Mouse (Mus musculus): Measurements from ENCODE around the gene Zfp46. TPM values are rescaled to one million over a fixed set of nuclear protein-coding genes. Genes with fewer than 3 reads are reported as not detected.

Gene Zfp46
- polyA plus RNA-seq, 1 experiment from 2014 or later = 25.8 TPM

GRCm38 (mm10) chr4:136328115-136328514, 43.6 kb downstream of the Zfp46 start:
- H3K27me3 ChIP-seq = no peaks in the 10 kb centered on the region
- no peak overlapping the region for H3K4me2 ChIP-seq
- no peak overlapping the region for H3K27ac ChIP-seq
- no peaks in the 10 kb centered on the region for H3K9me3 ChIP-seq
- no peak overlapping the region for H3K4me3 ChIP-seq (replicated peaks)
- no peaks in the 10 kb centered on the region for H3K4me1 ChIP-seq
- ATAC-seq (ENCODE audit: low FRiP score) = no peak
- H3K9ac ChIP-seq = no peak overlapping the region
- peaks cover 70% of the 10 kb centered on the region for H3K36me3 ChIP-seq (replicated peaks)

- Histone ChIP-seq H3K4me2 (no peak overlapping the region), H3K36me3 (replicated peaks) (peaks cover 70% of the 10 kb centered on the region), H3K27ac (no peak overlapping the region), H3K9me3 (no peaks in the 10 kb centered on the region), H3K9ac (no peak overlapping the region), H3K27me3 (no peaks in the 10 kb centered on the region), H3K4me3 (replicated peaks) (no peak overlapping the region), H3K4me1 (no peaks in the 10 kb centered on the region)
- WGBS = 96% methylated on average over 3 of the region's 3 CpGs
- ATAC-seq (ENCODE audit: low FRiP score) = no peak
Observed at GRCm38 (mm10) chr4:136331709-136332108, 47.2 kb downstream of the Zfp46 start.

DNA sequence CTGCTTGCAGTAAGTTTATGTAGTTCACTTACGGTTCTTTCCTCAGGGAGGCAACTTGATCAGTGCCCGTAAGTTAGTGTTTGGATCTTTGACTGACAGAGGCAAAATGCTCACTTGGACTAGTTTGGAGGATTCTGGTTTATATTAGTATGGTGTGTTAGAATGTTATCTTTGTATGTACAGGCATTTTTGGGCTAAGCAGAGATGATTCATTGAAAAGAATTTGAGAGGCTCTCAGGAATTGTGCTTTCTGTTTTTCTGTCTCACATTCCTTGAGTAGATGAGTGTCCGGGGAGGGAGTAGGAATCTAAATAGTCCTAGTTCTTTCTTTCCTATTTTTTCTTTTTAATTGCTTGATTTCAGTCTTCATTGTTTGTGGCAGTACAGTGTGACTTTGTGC, 48.7 kb downstream of the Zfp46 start:
- peaks cover 68% of the 10 kb centered on the region for H3K36me3 ChIP-seq (replicated peaks)
- no peaks in the 10 kb centered on the region for H3K27me3 ChIP-seq
- 90% methylated on average over 3 of the region's 3 CpGs for WGBS
- H3K4me2 ChIP-seq = no peak overlapping the region
- no peaks in the 10 kb centered on the region for H3K9me3 ChIP-seq
- no peaks in the 10 kb centered on the region for H3K4me1 ChIP-seq
- no peak overlapping the region for H3K4me3 ChIP-seq (replicated peaks)
- no peak overlapping the region for H3K9ac ChIP-seq
- no peak for ATAC-seq (ENCODE audit: low FRiP score)
- H3K27ac ChIP-seq = no peak overlapping the region

- Histone ChIP-seq H3K27ac (no peak overlapping the region), H3K27me3 (no peaks in the 10 kb centered on the region), H3K4me1 (no peaks in the 10 kb centered on the region), H3K4me3 (replicated peaks) (no peak overlapping the region), H3K36me3 (replicated peaks) (peaks cover 66% of the 10 kb centered on the region), H3K9me3 (no peaks in the 10 kb centered on the region), H3K9ac (no peak overlapping the region), H3K4me2 (no peak overlapping the region)
- 81% methylated on average over 2 of the region's 2 CpGs for WGBS
- ATAC-seq (ENCODE audit: low FRiP score) = no peak
Observed at GRCm38 (mm10) chr4:136335065-136335464, 50.6 kb downstream of the Zfp46 start.

DNA sequence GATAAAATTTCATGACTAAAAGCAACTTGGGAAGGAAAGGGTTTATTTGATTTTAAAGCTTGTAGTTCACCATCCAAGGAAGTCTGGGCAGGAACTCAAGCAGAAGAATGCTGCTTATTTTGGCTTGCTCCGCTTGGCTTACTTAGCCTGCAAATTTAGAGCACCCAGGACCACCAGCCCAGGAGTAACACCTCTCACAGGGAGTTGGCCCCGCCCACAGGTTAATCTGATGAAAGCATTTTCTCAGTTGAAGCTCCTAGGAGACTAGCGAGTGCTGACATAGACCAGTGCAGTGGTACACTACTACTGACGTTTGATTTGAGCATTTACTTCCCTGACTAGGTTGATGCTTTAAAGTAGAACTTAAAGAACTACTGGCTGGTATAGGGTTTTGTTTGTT, 52.6 kb downstream of the Zfp46 start:
- no peak overlapping the region for H3K27ac ChIP-seq
- ATAC-seq (ENCODE audit: low FRiP score) = no peak
- no peaks in the 10 kb centered on the region for H3K4me1 ChIP-seq
- no peak overlapping the region for H3K4me2 ChIP-seq
- no peak overlapping the region for H3K9ac ChIP-seq
- no peaks in the 10 kb centered on the region for H3K9me3 ChIP-seq
- 75% methylated on average over 4 of the region's 4 CpGs for WGBS
- peaks cover 65% of the 10 kb centered on the region for H3K36me3 ChIP-seq (replicated peaks)
- H3K4me3 ChIP-seq (replicated peaks) = no peak overlapping the region
- H3K27me3 ChIP-seq = no peaks in the 10 kb centered on the region

Other genes with a start within 250 kb of the Zfp46 start
- 315 and 333 TPM in 2 replicates for gene Rpl11, start 231.3 kb upstream of the Zfp46 start, polyA plus RNA-seq (2016; fragmentation: Nextera tagmentation; extraction: Ambion mirVana)
- 173 and 228 TPM in 2 replicates for gene Id3, start 141.2 kb upstream of the Zfp46 start, polyA plus RNA-seq (2016; fragmentation: Nextera tagmentation; extraction: Ambion mirVana)
- 13.4 and 14.6 TPM in 2 replicates for gene E2f2, start 112.3 kb upstream of the Zfp46 start, polyA plus RNA-seq (2016; fragmentation: Nextera tagmentation; extraction: Ambion mirVana)
- gene Asap3, start 78.3 kb upstream of the Zfp46 start, polyA plus RNA-seq (2016; fragmentation: Nextera tagmentation; extraction: Ambion mirVana) = 5.9 and 6.4 TPM in 2 replicates
- gene Tcea3, start 37.0 kb upstream of the Zfp46 start, polyA plus RNA-seq (2016; fragmentation: Nextera tagmentation; extraction: Ambion mirVana) = 1.6 and 1.9 TPM in 2 replicates
- gene Hnrnpr, start 26.3 kb downstream of the Zfp46 start, polyA plus RNA-seq (2016; fragmentation: Nextera tagmentation; extraction: Ambion mirVana) = 256 and 266 TPM in 2 replicates
- 0.23 and 0.59 TPM in 2 replicates for gene Htr1d, start 138.8 kb downstream of the Zfp46 start, polyA plus RNA-seq (2016; fragmentation: Nextera tagmentation; extraction: Ambion mirVana)
- 0.18 TPM in 1 of 2 replicates, not detected in the other for gene 6030445D17Rik, start 177.6 kb downstream of the Zfp46 start, polyA plus RNA-seq (2016; fragmentation: Nextera tagmentation; extraction: Ambion mirVana)
- gene Luzp1, start 185.1 kb downstream of the Zfp46 start, polyA plus RNA-seq (2016; fragmentation: Nextera tagmentation; extraction: Ambion mirVana) = 83.6 and 101 TPM in 2 replicates